Mouse (Mus musculus) inflammation-experienced regulatory T-cells, adult 6 months (primary cell): ENCODE data around the gene Pikfyve. TPM values are rescaled to one million over a fixed set of nuclear protein-coding genes. Genes with fewer than 3 reads are reported as not detected.

Source experiments
- ATAC-seq: one replicate; pipeline ENCODE4 v1.8.0; 2017
- polyA plus RNA-seq, 3 experiments: library from polyadenylated mRNA; unstranded; fragments of 100-300 nt; shearing (Covaris generic); gene quantifications; one replicate each; pipeline ENCODE4 v1.2.1; 2017

The Pikfyve gene
- polyA plus RNA-seq, result 10 to 100 TPM in 2 of 3 experiments, 1 to 10 TPM in 1; 9.5 to 14.6 (median 13.5) TPM

- peak; percentile 99 for ATAC-seq
Measured at GRCm38 (mm10) chr1:65186287-65187073, at the start of gene Pikfyve, which contains the start of gene Idh1. Gene Pikfyve, plus strand, starts transcription at chr1:65186683. Gene Idh1, minus strand, starts transcription at chr1:65186500.

- ATAC-seq, result no peak
Measured at GRCm38 (mm10) chr1:65137560-65137959, 48.9 kb upstream of the Pikfyve start.

- ATAC-seq, result no peak
Measured at GRCm38 (mm10) chr1:65144783-65145182, 41.7 kb upstream of the Pikfyve start.

- ATAC-seq, result no peak
Measured at GRCm38 (mm10) chr1:65146601-65147000, 39.9 kb upstream of the Pikfyve start.

GRCm38 (mm10) chr1:65147326-65147725, 39.2 kb upstream of the Pikfyve start:
- ATAC-seq, result no peak

- ATAC-seq, result no peak
Measured at GRCm38 (mm10) chr1:65147971-65148370, 38.5 kb upstream of the Pikfyve start.

GRCm38 (mm10) chr1:65154814-65155213, 31.7 kb upstream of the Pikfyve start:
- ATAC-seq, result no peak

GRCm38 (mm10) chr1:65156111-65156510, 30.4 kb upstream of the Pikfyve start:
- ATAC-seq, result no peak

- no peak for ATAC-seq
Measured at GRCm38 (mm10) chr1:65162210-65162609, 24.3 kb upstream of the Pikfyve start.

GRCm38 (mm10) chr1:65167496-65167895, 19.0 kb upstream of the Pikfyve start:
- no peak for ATAC-seq

- ATAC-seq, result no peak
Measured at GRCm38 (mm10) chr1:65169536-65169935, 16.9 kb upstream of the Pikfyve start.

- ATAC-seq, result no peak
Measured at GRCm38 (mm10) chr1:65169947-65170346, 16.5 kb upstream of the Pikfyve start.

- ATAC-seq, result no peak
Measured at GRCm38 (mm10) chr1:65171579-65171978, 14.9 kb upstream of the Pikfyve start.

GRCm38 (mm10) chr1:65173716-65174115, 12.8 kb upstream of the Pikfyve start:
- no peak for ATAC-seq

GRCm38 (mm10) chr1:65176171-65176570, 10.3 kb upstream of the Pikfyve start:
- no peak for ATAC-seq

GRCm38 (mm10) chr1:65176912-65177311, 9.6 kb upstream of the Pikfyve start:
- no peak for ATAC-seq

- no peak for ATAC-seq
Measured at GRCm38 (mm10) chr1:65177452-65177851, 9.0 kb upstream of the Pikfyve start.

- ATAC-seq, result peak; percentile 90
Measured at GRCm38 (mm10) chr1:65178126-65178901, 8.2 kb upstream of the Pikfyve start.

- ATAC-seq, result peak; percentile 46
Measured at GRCm38 (mm10) chr1:65178902-65179432, 7.5 kb upstream of the Pikfyve start.

- peak; percentile 14 for ATAC-seq
Measured at GRCm38 (mm10) chr1:65179634-65180249, 6.7 kb upstream of the Pikfyve start.

GRCm38 (mm10) chr1:65181459-65181858, 5.0 kb upstream of the Pikfyve start:
- no peak for ATAC-seq

GRCm38 (mm10) chr1:65183994-65184393, 2.5 kb upstream of the Pikfyve start:
- no peak for ATAC-seq

GRCm38 (mm10) chr1:65185011-65185410, 1.5 kb upstream of the Pikfyve start:
- no peak for ATAC-seq
